Mouse (Mus musculus): Measurements from ENCODE around the gene Sema4b. TPM values are rescaled to one million over a fixed set of nuclear protein-coding genes. Genes with fewer than 3 reads are reported as not detected.

Gene Sema4b
- polyA plus RNA-seq, 1 experiment from 2014 or later: 14.6 TPM

DNA sequence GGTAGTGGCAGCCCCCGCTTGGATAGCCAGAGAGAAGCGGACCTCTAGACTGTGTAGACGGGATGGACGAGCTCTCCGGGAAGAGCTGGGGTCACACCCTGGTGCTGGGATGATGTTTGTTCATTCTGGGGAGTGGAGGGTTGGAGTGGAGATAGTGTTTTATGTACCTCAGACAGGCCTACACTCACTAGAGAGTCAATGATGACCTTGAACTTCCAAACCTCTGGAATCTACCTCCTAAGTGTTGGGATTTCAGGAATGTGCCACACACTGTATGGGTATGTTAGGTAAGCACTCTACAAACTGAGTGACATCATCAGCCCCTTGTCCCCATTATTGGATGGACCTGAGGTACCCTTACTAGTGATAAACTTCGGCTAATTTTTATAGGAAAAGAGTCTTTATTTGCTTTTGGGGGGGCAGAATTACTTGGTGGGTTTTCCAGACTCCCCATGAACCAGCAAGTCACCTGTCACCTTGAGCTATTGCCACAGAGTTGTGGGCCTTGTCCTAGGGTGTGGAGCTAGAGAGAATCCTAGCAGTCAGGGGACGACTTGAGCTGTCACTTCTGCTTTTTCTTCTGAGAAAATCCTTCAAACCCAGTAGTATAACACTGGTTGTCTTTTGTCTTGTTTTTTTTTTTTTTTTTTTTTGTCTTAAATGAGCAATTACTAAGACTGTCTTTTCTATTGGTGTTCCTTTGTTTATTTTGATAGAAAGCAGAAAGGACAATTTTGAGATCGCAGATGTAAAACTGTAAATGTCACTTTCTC lies 28.0 kb upstream of the Sema4b start:
- Histone ChIP-seq H3K9me3 (no peaks in the 10 kb centered on the region), H3K4me3 (no peak overlapping the region), H3K4me2 (replicated peaks) (no peak overlapping the region), H3K9ac (no peak overlapping the region), H3K4me1 (peaks cover 9% of the 10 kb centered on the region; the same call in 1 of the 2 replicates), H3K36me3 (no peaks in the 10 kb centered on the region), H3K27ac (no peak overlapping the region), H3K27me3 (no peaks in the 10 kb centered on the region)
- ATAC-seq (ENCODE audit: insufficient number of reproducible peaks, insufficient read depth, low FRiP score, low TSS enrichment): no peak
- WGBS: 87% methylated on average over 8 of the region's 8 CpGs

DNA sequence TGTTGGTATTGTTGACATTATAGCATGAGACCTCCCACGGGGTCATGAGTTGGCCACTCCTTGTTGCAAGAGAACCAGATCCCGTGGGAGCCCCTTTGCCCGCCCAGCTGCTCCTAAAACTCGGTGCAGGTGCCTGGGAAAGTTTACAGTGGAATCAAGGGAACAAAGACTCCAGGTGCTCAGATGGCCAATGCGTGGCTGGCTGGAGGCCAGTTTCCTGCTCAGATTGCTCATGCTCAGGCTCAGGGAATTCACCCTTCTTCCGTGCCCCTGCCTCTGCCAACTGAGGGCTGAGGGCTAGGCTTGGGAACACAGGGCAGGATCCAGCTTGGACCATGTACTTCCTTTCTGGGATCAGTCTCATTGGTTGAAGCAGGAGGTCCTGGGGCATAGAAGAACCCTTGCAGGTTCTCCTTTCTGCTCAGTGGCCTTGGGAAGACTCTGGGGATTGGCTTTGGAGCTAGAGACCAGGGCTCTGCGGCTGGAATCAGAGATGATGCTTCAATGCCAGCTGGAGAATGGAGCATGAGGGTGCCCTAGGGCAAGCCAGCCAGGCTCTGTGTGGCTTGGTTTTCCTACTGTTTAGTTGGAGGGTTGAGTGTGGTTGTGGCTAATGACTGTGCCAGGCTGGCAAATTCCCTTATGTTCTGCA lies 26.2 kb upstream of the Sema4b start:
- no peak overlapping the region for H3K4me3 ChIP-seq
- no peaks in the 10 kb centered on the region for H3K9me3 ChIP-seq
- H3K27me3 ChIP-seq: no peaks in the 10 kb centered on the region
- ATAC-seq (ENCODE audit: insufficient number of reproducible peaks, insufficient read depth, low FRiP score, low TSS enrichment): no peak
- H3K9ac ChIP-seq: no peak overlapping the region
- 70% methylated on average over 7 of the region's 7 CpGs for WGBS
- no peak overlapping the region for H3K4me2 ChIP-seq (replicated peaks)
- peaks cover 9% of the 10 kb centered on the region; the same call in 1 of the 2 replicates for H3K4me1 ChIP-seq
- H3K36me3 ChIP-seq: no peaks in the 10 kb centered on the region
- H3K27ac ChIP-seq: no peak overlapping the region; the same call in 1 of the 2 replicates

DNA sequence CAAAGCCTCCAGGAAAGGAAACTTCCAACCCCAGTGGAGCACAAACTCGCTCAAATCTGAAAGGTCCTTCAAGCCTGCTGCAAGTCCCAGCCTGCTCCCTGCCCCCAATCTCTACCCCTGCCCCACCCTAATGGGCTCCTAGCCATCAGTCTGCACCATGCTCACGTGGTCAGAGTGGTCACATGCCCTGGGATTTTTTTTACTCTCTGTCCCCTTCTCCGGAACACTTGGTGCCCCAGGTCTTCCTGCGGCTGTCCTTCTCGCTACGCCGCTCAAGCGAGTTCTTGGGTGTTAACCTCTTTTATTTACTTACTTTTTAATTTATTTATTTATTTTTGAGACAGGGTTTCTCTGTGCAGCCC lies 25.7 kb upstream of the Sema4b start:
- Histone ChIP-seq H3K9ac (no peak overlapping the region), H3K36me3 (no peaks in the 10 kb centered on the region), H3K27me3 (no peaks in the 10 kb centered on the region), H3K4me3 (no peak overlapping the region), H3K4me2 (replicated peaks) (no peak overlapping the region), H3K9me3 (no peaks in the 10 kb centered on the region), H3K4me1 (peaks cover 9% of the 10 kb centered on the region; the same call in 1 of the 2 replicates), H3K27ac (no peak overlapping the region)
- no peak for ATAC-seq (ENCODE audit: insufficient number of reproducible peaks, insufficient read depth, low FRiP score, low TSS enrichment)
- 74% methylated on average over 8 of the region's 8 CpGs for WGBS

DNA sequence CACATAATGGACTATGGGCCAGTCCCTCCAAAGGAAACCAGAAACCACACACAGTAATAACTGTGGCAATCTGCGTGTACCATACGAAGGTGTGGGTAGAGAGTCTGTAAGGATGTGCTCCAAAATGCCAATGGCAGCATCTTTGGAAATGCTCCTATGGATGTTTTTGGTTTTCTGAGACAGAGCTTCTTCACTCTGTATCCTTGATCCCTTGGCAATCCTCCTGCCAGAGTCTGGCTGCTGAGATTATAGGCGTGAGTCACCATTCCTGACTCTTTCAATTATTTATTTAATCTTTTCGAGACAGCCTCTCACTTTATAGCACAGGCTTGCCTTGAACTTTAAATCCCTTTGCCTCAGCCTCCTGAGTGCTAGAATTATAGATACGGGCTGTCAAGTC lies 21.2 kb upstream of the Sema4b start:
- ATAC-seq (ENCODE audit: insufficient number of reproducible peaks, insufficient read depth, low FRiP score, low TSS enrichment): no peak
- Histone ChIP-seq H3K27ac (no peak overlapping the region), H3K36me3 (no peaks in the 10 kb centered on the region), H3K9me3 (no peaks in the 10 kb centered on the region), H3K4me1 (no peaks in the 10 kb centered on the region), H3K27me3 (no peaks in the 10 kb centered on the region), H3K9ac (no peak overlapping the region), H3K4me2 (replicated peaks) (no peak overlapping the region), H3K4me3 (no peak overlapping the region)
- 85% methylated on average over 5 of the region's 5 CpGs for WGBS

DNA sequence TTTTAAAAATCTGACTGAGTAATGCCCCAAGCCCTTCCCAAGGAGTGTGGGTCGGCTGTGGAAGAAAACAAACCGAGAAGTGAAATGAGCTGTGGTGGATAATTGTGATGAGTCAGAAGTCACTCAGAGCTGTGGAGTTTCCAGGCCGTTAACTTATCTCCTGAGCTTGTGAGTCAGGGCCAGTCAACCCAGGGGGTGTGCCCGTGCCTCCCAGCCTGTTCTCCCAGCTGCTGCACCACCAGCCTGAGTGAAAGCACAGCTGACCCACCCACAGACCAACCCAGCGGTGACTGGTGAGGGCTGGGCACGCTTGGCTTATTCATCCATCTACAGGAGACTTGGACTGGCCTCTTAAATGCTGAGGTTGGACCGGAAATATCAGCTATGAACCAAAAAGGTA lies 19.9 kb upstream of the Sema4b start:
- H3K27ac ChIP-seq: no peak overlapping the region
- H3K27me3 ChIP-seq: no peaks in the 10 kb centered on the region
- H3K4me2 ChIP-seq (replicated peaks): no peak overlapping the region
- ATAC-seq (ENCODE audit: insufficient number of reproducible peaks, insufficient read depth, low FRiP score, low TSS enrichment): no peak
- H3K9ac ChIP-seq: no peak overlapping the region
- no peak overlapping the region for H3K4me3 ChIP-seq
- 70% methylated on average over 7 of the region's 7 CpGs for WGBS
- H3K9me3 ChIP-seq: no peaks in the 10 kb centered on the region
- H3K4me1 ChIP-seq: peaks cover 5% of the 10 kb centered on the region
- no peaks in the 10 kb centered on the region for H3K36me3 ChIP-seq

DNA sequence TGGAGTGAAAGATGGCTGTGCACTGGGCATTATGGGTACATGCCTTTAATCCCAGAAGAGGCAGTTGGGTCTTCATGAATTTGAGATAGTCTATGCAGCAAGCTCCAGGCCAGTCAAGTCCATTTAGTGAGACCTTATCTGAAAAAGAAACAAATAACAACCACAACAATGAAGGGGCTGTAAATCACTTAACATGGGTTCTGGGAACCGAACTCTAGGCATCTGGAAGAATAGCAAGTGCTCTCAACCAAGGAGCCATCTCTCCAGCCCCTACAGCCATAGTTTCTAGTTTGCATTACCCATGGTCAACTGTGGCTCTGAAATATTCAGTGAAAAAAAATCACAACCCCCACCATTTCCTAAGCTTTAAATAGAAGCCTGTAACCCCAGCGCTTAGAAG lies 16.8 kb upstream of the Sema4b start:
- H3K27ac ChIP-seq: no peak overlapping the region
- no peaks in the 10 kb centered on the region for H3K36me3 ChIP-seq
- peaks cover 5% of the 10 kb centered on the region for H3K4me1 ChIP-seq
- no peak overlapping the region for H3K4me2 ChIP-seq (replicated peaks)
- no peak for ATAC-seq (ENCODE audit: insufficient number of reproducible peaks, insufficient read depth, low FRiP score, low TSS enrichment)
- H3K4me3 ChIP-seq: no peak overlapping the region
- no peaks in the 10 kb centered on the region for H3K27me3 ChIP-seq
- WGBS: 87% methylated on average over 2 of the region's 2 CpGs
- H3K9ac ChIP-seq: no peak overlapping the region
- H3K9me3 ChIP-seq: no peaks in the 10 kb centered on the region

DNA sequence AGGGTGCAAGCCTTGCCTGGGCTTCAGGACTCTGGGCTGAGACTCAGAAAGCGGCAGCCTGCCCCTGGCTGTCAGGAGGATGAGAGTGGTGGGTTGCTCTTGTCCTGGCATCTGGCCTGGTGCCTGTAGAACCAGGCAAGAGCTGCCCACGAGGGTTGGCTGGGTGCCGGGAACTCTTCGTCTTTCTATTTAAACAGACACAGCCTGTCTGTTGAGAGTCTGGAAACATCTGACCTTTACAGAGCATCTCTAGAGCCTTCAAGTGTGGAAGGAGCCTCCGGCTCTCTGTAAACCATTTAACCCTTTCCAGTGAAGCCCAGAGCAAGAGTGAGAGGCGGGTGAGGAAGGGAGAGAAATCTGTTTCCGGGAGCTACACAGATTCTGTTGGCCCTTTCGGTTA lies 15.3 kb upstream of the Sema4b start:
- no peak for ATAC-seq (ENCODE audit: insufficient number of reproducible peaks, insufficient read depth, low FRiP score, low TSS enrichment)
- no peaks in the 10 kb centered on the region for H3K36me3 ChIP-seq
- WGBS: 39% methylated on average over 8 of the region's 8 CpGs
- H3K4me2 ChIP-seq (replicated peaks): no peak overlapping the region
- H3K27me3 ChIP-seq: no peaks in the 10 kb centered on the region
- no peak overlapping the region for H3K9ac ChIP-seq
- peak overlapping the region; percentile 30; the same call in 1 of the 2 replicates for H3K27ac ChIP-seq
- peaks cover 5% of the 10 kb centered on the region for H3K4me1 ChIP-seq
- no peaks in the 10 kb centered on the region for H3K9me3 ChIP-seq
- no peak overlapping the region for H3K4me3 ChIP-seq

DNA sequence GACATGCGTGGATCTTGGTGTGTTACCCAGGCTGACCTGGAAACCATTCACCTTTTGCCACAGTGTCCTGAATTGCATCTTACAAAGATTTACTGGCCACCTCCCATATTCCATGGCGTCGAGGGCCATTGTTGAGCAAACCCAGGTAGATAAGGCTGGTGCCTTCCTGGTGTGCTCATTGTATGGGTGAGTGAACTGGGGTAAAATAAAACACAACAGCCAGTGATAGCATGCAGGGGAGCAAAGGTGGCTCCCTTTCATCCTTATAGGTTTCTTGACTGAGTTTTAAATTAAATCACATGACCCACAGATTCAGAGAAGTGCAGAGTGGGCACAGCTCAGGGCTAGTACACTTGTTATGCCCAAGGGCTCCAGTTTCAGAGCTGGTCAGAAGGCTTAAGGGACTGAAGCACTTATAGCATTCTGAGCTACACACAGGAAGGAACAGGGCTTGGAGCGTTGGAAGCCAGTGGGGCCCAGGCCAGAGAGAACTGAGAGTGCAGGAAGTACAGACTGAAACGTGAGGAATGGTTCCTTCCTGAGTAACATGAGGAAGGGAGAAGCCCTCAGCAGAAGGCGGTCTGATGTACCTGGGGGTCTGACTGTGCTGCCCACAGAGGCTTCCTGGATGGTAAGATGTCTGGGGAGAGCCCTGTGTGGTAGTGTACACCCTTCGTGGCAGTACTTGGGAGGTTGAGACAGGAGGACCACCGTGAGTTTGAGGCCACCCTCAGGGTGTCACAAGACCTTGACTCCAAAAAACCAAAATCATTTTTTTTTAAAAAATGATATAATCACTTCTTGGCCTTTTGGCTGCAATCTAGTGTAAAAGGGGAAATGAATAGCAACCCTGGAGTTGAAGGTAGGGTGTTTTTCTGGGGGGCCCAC lies 14.3 kb upstream of the Sema4b start:
- Histone ChIP-seq H3K27me3 (no peaks in the 10 kb centered on the region), H3K27ac (no peak overlapping the region), H3K4me2 (replicated peaks) (no peak overlapping the region), H3K36me3 (no peaks in the 10 kb centered on the region), H3K9me3 (no peaks in the 10 kb centered on the region), H3K9ac (no peak overlapping the region), H3K4me3 (no peak overlapping the region), H3K4me1 (peaks cover 5% of the 10 kb centered on the region)
- 69% methylated on average over 8 of the region's 8 CpGs for WGBS
- ATAC-seq (ENCODE audit: insufficient number of reproducible peaks, insufficient read depth, low FRiP score, low TSS enrichment): no peak

DNA sequence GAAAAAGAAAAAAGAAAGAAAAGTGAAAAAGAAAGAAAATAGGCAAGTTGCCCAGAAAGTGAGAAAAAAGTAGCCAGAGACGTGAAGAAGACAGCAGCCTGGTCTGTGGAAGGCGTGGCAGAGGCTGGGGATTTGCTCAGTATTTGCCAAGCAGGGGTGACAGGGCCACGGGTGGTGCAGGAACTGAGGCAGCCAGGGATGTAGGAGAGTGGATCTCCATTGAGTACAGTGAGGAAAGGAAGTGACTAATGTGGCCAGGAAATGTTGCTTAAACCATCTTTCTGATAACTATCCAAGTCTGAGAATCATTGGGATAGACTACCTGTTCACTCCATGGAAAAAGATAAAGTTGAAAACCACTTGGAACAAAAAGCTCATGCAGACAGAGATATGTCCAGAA lies 10.5 kb upstream of the Sema4b start:
- 63% methylated on average over 3 of the region's 3 CpGs for WGBS
- no peaks in the 10 kb centered on the region for H3K9me3 ChIP-seq
- no peak overlapping the region for H3K27ac ChIP-seq
- H3K4me3 ChIP-seq: no peak overlapping the region
- no peaks in the 10 kb centered on the region for H3K36me3 ChIP-seq
- peaks cover 5% of the 10 kb centered on the region for H3K4me1 ChIP-seq
- ATAC-seq (ENCODE audit: insufficient number of reproducible peaks, insufficient read depth, low FRiP score, low TSS enrichment): no peak
- no peak overlapping the region for H3K4me2 ChIP-seq (replicated peaks)
- H3K9ac ChIP-seq: no peak overlapping the region
- no peaks in the 10 kb centered on the region for H3K27me3 ChIP-seq

DNA sequence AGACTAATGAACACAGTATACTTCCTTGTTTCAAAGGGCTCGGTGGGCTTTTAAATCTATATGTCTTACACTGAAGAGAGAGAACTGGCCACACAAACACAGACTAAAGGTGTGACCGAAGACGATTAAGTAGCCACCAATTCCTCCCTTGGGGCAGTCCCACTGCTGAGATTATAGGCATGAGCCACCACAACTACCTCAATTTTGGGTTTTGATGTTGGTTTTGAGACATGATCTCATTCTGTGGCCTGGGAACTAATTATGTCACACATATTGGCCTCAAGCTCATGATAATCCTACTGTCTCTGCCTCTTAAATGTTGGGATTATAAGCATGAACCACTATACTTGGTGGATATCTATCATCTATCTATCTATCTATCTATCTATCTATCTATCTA lies 9.2 kb upstream of the Sema4b start:
- H3K9ac ChIP-seq: no peak overlapping the region
- no peak overlapping the region for H3K4me3 ChIP-seq
- no peak overlapping the region for H3K4me2 ChIP-seq (replicated peaks)
- H3K9me3 ChIP-seq: no peaks in the 10 kb centered on the region
- no peak overlapping the region for H3K27ac ChIP-seq
- H3K4me1 ChIP-seq: no peaks in the 10 kb centered on the region
- H3K27me3 ChIP-seq: no peaks in the 10 kb centered on the region
- WGBS: 93% methylated on average over 3 of the region's 3 CpGs
- ATAC-seq (ENCODE audit: insufficient number of reproducible peaks, insufficient read depth, low FRiP score, low TSS enrichment): no peak
- H3K36me3 ChIP-seq: no peaks in the 10 kb centered on the region

DNA sequence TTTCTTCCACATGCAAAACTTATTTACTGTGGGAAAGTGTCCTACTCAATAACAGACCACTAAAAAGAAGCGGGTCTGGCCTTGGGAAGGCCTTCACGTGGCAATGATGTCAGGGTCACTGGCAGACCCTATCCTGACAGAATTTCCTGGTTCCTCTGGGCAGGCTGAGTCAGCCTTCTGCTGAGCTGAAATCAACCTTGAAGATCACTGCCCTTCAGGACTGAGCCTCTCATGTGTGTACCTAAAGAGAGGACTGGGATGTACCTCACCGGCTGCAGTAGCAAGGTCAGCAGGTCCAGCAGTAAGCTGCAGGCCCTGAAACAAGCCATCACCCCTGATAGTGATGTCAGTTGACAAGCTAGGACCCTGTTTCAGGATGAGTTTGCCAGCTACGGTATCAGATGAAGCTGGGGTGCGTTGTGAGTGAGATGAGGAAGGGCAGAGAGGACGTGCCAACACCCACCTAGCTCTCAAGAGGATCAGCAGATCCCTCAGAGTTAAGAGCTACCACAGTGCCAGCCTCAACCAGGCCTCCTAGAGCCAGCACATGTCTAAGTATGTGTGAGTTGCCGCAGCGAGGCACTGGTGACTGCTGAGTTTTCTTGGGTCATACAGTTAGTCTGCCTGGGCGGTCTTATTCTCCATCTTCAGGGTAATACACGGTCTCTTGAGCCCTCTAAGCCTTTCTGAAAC lies 8.5 kb upstream of the Sema4b start:
- Histone ChIP-seq H3K4me1 (no peaks in the 10 kb centered on the region), H3K9ac (no peak overlapping the region), H3K9me3 (no peaks in the 10 kb centered on the region), H3K27ac (no peak overlapping the region), H3K4me3 (no peak overlapping the region), H3K36me3 (no peaks in the 10 kb centered on the region), H3K27me3 (no peaks in the 10 kb centered on the region), H3K4me2 (replicated peaks) (no peak overlapping the region)
- WGBS: 90% methylated on average over 10 of the region's 10 CpGs
- ATAC-seq (ENCODE audit: insufficient number of reproducible peaks, insufficient read depth, low FRiP score, low TSS enrichment): no peak

Data from embryonic facial prominence, embryonic 12.5 days (tissue).